Mouse (Mus musculus) liver, embryonic 12.5 days (tissue): ENCODE results near the gene Icos. TPM values are rescaled to one million over a fixed set of nuclear protein-coding genes. Genes with fewer than 3 reads are reported as not detected.

Experiments used
- ATAC-seq: fragments of 200-750 bp; cut with Nextera tagmentation; 2 replicates; pipeline ENCODE4 v1.8.0; 2017; ENCODE audit warnings: moderate number of reproducible peaks, mild to moderate bottlenecking, moderate library complexity
- H3K27ac ChIP-seq: fragments of 300-500 bp; sonication (generic); 2 replicates; pipeline ENCODE4 v1.5.1; 2016; ENCODE audit warnings: mild to moderate bottlenecking
- H3K27me3 ChIP-seq: fragments of 300-500 bp; sonication (generic); replicated peaks from 2 replicates; pipeline ENCODE4 v1.6.1; 2016; ENCODE audit warnings: mild to moderate bottlenecking, moderate library complexity
- H3K36me3 ChIP-seq: fragments of 300-500 bp; sonication (generic); 2 replicates; pipeline ENCODE4 v1.6.1; 2016; ENCODE audit warnings: mild to moderate bottlenecking, moderate library complexity
- H3K4me1 ChIP-seq: fragments of 300-500 bp; sonication (generic); 2 replicates; pipeline ENCODE4 v1.6.1; 2016
- H3K4me2 ChIP-seq: fragments of 300-500 bp; sonication (generic); 2 replicates; pipeline ENCODE4 v1.6.1; 2016; ENCODE audit warnings: mild to moderate bottlenecking, moderate library complexity
- H3K4me3 ChIP-seq: fragments of 300-500 bp; sonication (generic); 2 replicates; pipeline ENCODE4 v1.5.1; 2016; ENCODE audit warnings: mild to moderate bottlenecking, moderate library complexity
- H3K9ac ChIP-seq: fragments of 300-500 bp; sonication (generic); 2 replicates; pipeline ENCODE4 v1.6.1; 2016; ENCODE audit warnings: mild to moderate bottlenecking, moderate library complexity
- H3K9me3 ChIP-seq: fragments of 300-500 bp; sonication (generic); replicated peaks from 2 replicates; pipeline ENCODE4 v1.6.1; 2016; ENCODE audit warnings: mild to moderate bottlenecking, moderate library complexity
- WGBS: fragments of 180-500 bp; shearing (Covaris S2); methylation state at CpG from one replicate; pipeline ENCODE4 v1.1.7; 2016; ENCODE audit not compliant: insufficient replicate concordance; 5-methylcytosine and 5-hydroxymethylcytosine counted together
- polyA plus RNA-seq: library from polyadenylated mRNA; unstranded; fragments of >200 nt; fragmentation: Nextera tagmentation; extraction: Ambion mirVana; gene quantifications from 2 replicates; pipeline ENCODE4 v1.2.1, GENCODE M21; 2016

Icos gene
- polyA plus RNA-seq, 1 experiment from 2014 or later, result 0.35 TPM

DNA sequence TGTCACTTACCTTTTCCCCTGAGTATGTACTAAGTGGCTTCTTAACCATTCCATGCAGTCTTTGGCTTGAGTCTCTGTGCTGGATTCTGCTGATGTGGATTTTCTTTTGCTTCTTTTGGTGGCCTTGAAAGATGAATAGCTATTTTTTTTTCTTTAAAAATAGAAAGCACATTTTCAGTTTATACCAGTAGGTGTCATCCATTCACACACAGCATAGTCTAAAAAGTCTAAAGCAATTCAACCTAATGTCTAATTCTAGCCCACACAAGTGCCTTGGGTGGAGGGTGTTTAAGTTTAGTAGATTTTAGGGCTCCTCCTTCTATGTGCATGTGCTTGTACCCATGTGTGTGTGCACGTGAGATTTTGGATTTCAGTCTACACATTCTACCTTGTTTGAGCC lies 6.9 kb upstream of the Icos start:
- Histone ChIP-seq H3K9me3 (no peaks in the 10 kb centered on the region), H3K4me2 (no peak overlapping the region), H3K36me3 (no peaks in the 10 kb centered on the region), H3K9ac (no peak overlapping the region), H3K4me3 (no peak overlapping the region), H3K4me1 (no peaks in the 10 kb centered on the region), H3K27me3 (no peaks in the 10 kb centered on the region), H3K27ac (no peak overlapping the region)
- ATAC-seq, result no peak
- WGBS, result 68% methylated on average over 1 of the region's 1 CpGs

DNA sequence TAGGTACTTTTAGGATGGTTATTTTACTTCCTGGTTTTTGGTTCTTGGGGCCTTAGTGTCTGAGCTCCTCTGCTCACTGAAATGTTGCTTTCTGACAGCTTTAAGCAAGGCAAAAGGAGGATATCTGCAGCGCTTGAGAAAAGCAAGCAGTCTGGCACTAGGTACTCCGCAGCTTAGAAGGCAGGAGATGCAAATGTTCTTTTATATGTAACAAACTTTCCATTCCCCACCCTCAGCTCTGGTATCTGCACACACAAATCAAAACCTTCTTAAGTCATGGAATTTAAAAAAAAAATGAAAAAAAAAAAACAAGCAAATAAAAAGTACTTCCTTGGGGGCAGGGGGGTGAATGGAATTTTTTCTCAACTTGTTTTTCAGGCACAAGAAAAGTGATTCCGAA lies 3.5 kb upstream of the Icos start:
- Histone ChIP-seq H3K9me3 (no peaks in the 10 kb centered on the region), H3K36me3 (no peaks in the 10 kb centered on the region), H3K4me3 (no peak overlapping the region), H3K9ac (no peak overlapping the region), H3K4me2 (no peak overlapping the region), H3K27ac (no peak overlapping the region), H3K27me3 (no peaks in the 10 kb centered on the region), H3K4me1 (no peaks in the 10 kb centered on the region)
- WGBS, result 68% methylated on average over 3 of the region's 3 CpGs
- ATAC-seq, result no peak

DNA sequence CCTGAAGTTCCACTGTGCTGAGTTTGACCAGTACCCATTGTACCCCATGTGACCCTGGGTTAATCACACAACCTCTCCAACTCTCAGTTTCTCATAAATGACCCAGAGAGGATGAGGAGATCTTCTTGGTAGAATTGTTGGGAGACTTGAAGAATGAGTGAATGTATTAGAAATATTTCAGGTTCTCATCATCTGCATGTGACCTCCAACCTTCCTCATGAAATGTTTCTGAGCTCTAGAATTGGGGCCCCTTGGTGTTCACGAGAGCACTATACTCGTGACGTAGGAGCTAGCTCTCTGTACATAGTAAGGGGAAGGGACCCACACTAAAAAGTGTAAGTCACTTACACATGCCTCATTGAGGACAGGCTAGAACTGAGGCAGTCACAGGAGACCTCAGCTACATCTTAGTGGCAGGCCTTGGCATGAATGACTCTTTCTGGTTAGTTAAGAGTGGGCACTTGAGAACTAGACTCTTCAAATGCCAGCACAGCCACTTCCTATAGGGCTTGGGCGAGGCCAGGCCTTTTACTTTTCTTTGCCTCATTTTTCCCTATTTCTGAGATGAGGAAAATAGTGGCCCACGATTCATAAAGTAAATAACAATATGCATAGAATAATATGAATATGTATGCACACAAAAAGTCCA lies 2.0 kb upstream of the Icos start:
- Histone ChIP-seq H3K27ac (no peak overlapping the region), H3K36me3 (no peaks in the 10 kb centered on the region), H3K27me3 (no peaks in the 10 kb centered on the region), H3K9me3 (no peaks in the 10 kb centered on the region), H3K4me3 (no peak overlapping the region), H3K9ac (no peak overlapping the region), H3K4me2 (no peak overlapping the region), H3K4me1 (no peaks in the 10 kb centered on the region)
- 73% methylated on average over 5 of the region's 5 CpGs for WGBS
- ATAC-seq, result no peak

DNA sequence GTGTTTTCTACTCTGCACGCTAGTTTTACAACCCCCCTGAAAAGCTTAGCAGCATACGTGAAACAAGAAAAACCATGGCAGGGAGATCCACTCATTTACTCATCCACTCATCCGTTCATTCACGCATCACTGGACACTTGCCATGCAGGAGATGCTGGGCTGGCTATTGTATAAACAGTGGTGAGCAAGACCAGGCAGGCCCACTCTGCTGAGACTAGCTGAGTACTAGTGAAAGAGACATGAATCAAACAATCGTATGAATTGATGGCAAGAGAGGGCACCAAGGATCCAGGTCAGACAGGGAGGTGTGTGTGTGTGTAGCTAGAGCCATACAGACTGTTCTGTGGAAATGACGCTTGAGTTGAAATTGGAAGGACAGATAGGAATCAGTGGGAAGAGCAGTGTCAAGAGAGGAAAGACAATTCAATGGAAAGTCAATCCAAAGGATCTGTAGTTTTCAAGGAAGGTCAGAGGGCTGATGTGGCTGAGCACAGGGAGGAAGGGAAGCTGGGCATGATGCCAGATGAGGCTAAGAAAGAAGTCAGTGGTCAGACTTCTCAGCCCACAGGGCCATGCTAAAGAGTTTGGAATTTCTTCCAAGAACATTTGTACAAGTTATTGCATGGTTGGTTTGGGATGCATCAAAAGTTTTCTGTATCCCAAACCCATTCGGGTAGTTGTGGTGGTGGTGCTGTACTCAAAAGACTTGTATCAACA lies 1.6 kb downstream of the Icos start:
- H3K4me3 ChIP-seq, result no peak overlapping the region
- ATAC-seq, result no peak
- no peaks in the 10 kb centered on the region for H3K36me3 ChIP-seq
- no peak overlapping the region for H3K27ac ChIP-seq
- no peaks in the 10 kb centered on the region for H3K9me3 ChIP-seq
- no peaks in the 10 kb centered on the region for H3K4me1 ChIP-seq
- no peak overlapping the region for H3K9ac ChIP-seq
- 73% methylated on average over 7 of the region's 7 CpGs for WGBS
- no peaks in the 10 kb centered on the region for H3K27me3 ChIP-seq
- no peak overlapping the region for H3K4me2 ChIP-seq

DNA sequence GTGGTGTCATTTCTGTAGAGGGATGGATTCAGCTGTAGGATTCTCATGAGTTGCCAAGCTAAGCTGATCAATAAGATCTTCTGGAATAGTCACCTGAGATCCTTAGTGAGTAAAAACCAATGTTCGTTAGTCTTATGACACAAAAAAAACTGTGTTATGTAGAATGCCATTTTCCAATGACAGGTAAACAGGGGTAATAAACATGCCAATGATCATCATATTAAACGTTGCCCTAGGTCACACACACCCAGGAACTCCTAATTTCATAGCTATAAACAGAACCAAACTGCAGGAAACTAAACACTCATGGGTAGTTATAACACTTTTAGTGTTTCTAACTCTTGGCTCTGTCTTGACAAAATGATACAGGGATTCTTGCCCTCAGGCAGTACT lies 2.1 kb downstream of the Icos start:
- 62% methylated on average over 2 of the region's 2 CpGs for WGBS
- Histone ChIP-seq H3K36me3 (no peaks in the 10 kb centered on the region), H3K27ac (no peak overlapping the region), H3K27me3 (no peaks in the 10 kb centered on the region), H3K4me3 (no peak overlapping the region), H3K9ac (no peak overlapping the region), H3K4me1 (no peaks in the 10 kb centered on the region), H3K4me2 (no peak overlapping the region), H3K9me3 (no peaks in the 10 kb centered on the region)
- ATAC-seq, result no peak

DNA sequence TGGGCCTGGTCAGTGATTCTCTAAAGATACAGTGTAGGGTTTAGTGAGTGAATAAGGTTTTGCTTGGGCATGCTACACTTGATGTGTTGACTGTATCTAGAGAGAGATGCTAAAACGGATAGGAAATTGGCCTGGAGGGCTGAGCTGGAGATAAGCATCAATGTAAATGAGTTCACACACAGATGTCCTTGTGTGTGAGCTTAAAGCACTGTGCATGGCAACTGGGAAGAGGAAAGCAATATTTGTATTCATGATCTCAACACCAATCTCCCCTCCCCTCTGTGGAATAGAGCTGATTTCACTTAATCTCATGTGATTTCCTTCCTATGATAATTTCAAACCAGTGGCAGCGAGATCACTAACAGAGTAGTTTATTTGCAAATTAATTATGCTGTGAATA lies 7.3 kb downstream of the Icos start:
- H3K4me1 ChIP-seq, result no peaks in the 10 kb centered on the region
- no peak overlapping the region for H3K9ac ChIP-seq
- no peak overlapping the region for H3K4me2 ChIP-seq
- no peak for ATAC-seq
- 34% methylated on average over 2 of the region's 2 CpGs for WGBS
- no peak overlapping the region for H3K27ac ChIP-seq
- no peak overlapping the region for H3K4me3 ChIP-seq
- H3K27me3 ChIP-seq, result no peaks in the 10 kb centered on the region
- H3K9me3 ChIP-seq, result no peaks in the 10 kb centered on the region
- no peaks in the 10 kb centered on the region for H3K36me3 ChIP-seq

DNA sequence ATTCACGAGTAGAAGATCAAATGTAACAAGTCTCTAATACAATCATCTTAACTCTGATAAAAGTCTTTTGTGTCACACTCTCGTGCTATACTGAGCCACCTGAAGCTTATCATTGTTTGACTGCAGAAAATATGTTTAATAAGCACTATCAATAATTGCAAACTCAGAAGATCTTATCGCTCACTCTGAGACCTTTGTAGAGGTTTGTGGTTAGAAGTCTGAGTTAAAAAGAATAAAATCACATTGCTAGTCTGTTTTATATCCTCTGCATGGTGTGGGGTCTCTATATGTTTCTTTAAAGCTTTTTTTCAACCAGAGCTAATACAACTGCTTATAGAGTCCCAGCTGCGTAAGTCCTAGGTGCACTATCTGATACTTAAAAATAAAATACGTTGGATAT lies 8.4 kb downstream of the Icos start:
- WGBS, result 65% methylated on average over 5 of the region's 5 CpGs
- H3K27ac ChIP-seq, result no peak overlapping the region

DNA sequence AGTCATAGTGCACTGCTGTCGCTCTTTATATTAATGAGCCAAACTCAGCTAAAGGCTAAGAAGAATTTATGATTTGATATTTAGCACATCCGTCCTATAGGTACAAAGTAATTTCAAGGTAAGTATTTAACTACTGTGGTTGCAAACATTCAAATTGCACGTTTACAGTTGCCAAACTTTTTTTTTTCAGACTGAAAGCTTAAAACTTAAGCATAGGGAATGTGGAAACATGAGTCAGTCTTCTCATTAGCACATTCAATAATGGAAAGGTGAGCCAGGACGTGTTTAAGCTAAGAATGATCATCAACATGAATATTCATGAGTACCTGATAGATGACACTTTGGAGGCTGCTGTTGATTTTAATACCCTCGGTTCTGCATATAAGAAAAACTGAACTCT lies 11.4 kb downstream of the Icos start:
- ATAC-seq, result no peak
- Histone ChIP-seq H3K27me3 (no peaks in the 10 kb centered on the region), H3K4me2 (no peak overlapping the region), H3K9ac (no peak overlapping the region), H3K9me3 (no peaks in the 10 kb centered on the region), H3K4me1 (no peaks in the 10 kb centered on the region), H3K4me3 (no peak overlapping the region), H3K27ac (no peak overlapping the region), H3K36me3 (no peaks in the 10 kb centered on the region)
- WGBS, result 62% methylated on average over 5 of the region's 5 CpGs

More for the DNA sequence above, 8.4 kb downstream of the Icos start:
- Histone ChIP-seq H3K36me3 (no peaks in the 10 kb centered on the region), H3K27me3 (no peaks in the 10 kb centered on the region), H3K4me2 (no peak overlapping the region), H3K9ac (no peak overlapping the region), H3K4me3 (no peak overlapping the region), H3K4me1 (no peaks in the 10 kb centered on the region), H3K9me3 (no peaks in the 10 kb centered on the region)
- no peak for ATAC-seq

DNA sequence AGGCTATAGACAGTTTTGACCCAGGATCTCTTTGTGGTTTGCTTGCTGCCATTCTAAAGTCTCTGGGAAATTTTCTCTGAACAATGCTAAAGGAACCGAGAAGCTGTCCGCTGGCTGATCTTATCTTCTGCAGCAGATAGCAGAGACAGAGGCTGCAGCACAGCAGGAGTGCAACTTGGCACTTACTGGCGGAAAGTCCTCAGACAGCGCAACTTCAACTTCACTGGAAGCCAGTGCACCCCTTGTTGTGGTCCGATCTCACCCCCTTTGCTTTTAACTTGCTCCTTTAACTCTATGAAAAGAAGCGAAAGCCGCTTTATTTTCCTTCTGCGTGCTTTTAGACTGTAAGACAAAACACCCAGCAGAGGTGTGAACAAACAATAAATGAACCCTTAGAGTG lies 12.6 kb downstream of the Icos start:
- no peaks in the 10 kb centered on the region for H3K9me3 ChIP-seq
- no peak overlapping the region for H3K27ac ChIP-seq
- H3K4me1 ChIP-seq, result no peaks in the 10 kb centered on the region
- no peaks in the 10 kb centered on the region for H3K27me3 ChIP-seq
- WGBS, result 33% methylated on average over 8 of the region's 8 CpGs
- no peaks in the 10 kb centered on the region for H3K36me3 ChIP-seq
- no peak overlapping the region for H3K9ac ChIP-seq
- H3K4me3 ChIP-seq, result no peak overlapping the region
- no peak overlapping the region for H3K4me2 ChIP-seq
- ATAC-seq, result no peak

DNA sequence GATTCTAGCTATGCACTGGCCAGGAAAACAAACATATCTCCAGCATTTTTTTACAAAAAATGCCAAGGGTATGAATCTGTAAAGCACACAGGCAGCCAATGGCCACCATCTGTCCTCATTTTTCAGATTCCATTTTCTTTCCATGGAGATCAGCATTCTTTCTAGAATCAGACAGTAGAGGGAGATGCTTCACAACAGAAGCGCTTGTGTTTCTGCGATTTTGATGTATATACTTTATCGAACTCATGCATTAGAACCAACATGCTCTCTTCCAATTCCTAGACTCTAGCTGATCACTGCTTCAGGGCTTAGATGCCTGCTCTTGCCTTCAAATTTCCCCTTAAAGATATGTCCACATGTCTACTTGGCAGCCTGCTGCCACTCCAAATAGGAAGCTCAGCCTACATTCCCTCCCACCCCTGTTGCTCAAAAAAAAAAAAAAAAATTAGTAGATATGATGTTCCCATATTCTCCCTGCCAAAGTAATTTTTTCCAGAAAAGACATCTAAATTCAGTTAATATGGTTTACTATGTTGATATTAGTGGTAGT lies 20.4 kb downstream of the Icos start:
- H3K36me3 ChIP-seq, result no peaks in the 10 kb centered on the region
- H3K4me3 ChIP-seq, result no peak overlapping the region
- no peak overlapping the region for H3K9ac ChIP-seq
- no peaks in the 10 kb centered on the region for H3K27me3 ChIP-seq
- WGBS, result 76% methylated on average over 3 of the region's 3 CpGs
- ATAC-seq, result no peak
- H3K27ac ChIP-seq, result no peak overlapping the region
- H3K4me2 ChIP-seq, result no peak overlapping the region
- H3K4me1 ChIP-seq, result no peaks in the 10 kb centered on the region
- H3K9me3 ChIP-seq, result no peaks in the 10 kb centered on the region

DNA sequence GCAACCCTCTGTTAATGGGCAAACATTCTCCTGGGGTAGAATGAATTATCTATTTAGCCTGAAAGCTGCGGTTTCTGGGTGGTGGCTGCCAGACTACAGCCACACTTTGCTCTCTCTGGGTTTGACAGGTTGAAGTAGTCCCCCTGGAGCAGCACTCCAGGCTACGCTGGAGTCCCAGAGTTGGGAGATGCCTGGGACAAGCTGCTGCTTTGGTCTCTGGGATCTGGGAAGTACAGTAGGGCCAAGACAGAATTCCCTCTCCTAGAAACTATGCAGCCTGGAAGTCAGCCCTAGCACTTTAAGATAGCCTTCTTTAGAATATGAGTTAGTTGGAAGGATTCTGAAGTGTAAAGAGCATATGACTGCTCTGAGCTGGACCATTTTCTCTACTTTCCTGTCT lies 21.0 kb downstream of the Icos start:
- H3K36me3 ChIP-seq, result no peaks in the 10 kb centered on the region
- H3K4me2 ChIP-seq, result no peak overlapping the region
- no peaks in the 10 kb centered on the region for H3K9me3 ChIP-seq
- H3K4me3 ChIP-seq, result no peak overlapping the region
- no peak overlapping the region for H3K9ac ChIP-seq
- H3K27ac ChIP-seq, result no peak overlapping the region
- H3K27me3 ChIP-seq, result no peaks in the 10 kb centered on the region
- 52% methylated on average over 2 of the region's 2 CpGs for WGBS
- ATAC-seq, result no peak
- H3K4me1 ChIP-seq, result no peaks in the 10 kb centered on the region

DNA sequence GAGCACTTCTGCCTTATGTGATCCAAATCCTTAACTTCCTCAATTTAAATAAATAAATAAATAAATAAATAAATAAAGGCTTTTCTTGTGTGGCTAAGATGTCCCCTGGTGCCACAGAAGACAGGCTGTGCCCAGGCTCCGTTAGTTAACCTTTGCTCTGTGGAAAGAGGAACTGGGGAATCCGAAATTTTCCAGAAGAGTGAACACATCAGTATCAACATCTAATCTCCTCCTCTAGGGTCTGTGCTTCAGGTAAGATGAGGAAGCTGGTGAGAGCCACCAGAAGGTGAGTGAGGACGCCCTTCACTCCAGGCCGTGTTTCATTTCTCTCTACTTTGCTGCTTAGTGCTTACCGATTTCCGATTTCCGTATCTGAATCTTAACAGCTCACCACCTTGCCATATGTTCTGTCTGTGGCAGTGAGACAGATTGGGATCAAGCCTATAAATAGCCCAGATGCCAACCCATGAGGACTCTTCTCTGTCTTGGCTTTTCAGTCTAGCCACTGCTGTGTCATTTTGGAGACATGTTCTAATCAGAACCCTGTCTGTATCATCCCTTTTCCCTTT lies 24.1 kb downstream of the Icos start:
- no peak overlapping the region for H3K27ac ChIP-seq
- H3K9me3 ChIP-seq, result no peaks in the 10 kb centered on the region
- no peak overlapping the region for H3K9ac ChIP-seq
- WGBS, result 69% methylated on average over 7 of the region's 7 CpGs
- H3K36me3 ChIP-seq, result no peaks in the 10 kb centered on the region
- H3K27me3 ChIP-seq, result no peaks in the 10 kb centered on the region
- H3K4me2 ChIP-seq, result no peak overlapping the region
- H3K4me1 ChIP-seq, result no peaks in the 10 kb centered on the region
- no peak for ATAC-seq
- H3K4me3 ChIP-seq, result no peak overlapping the region
